Mouse (Mus musculus) natural killer cell, adult 2 months (primary cell): ENCODE measurements at regions not wholly inside any gene's neighbourhood (a gene's known extent, or its start where the extent isn't known, plus 50 kb on each side); places are given as distances from the start of the nearest gene placed in this dataset.
A peak's percentile ranks its signal among the peaks of the same experiment; 100 is the strongest.

ENCODE experiments used
- DNase-seq, 2 experiments: peaks; one replicate each; pipeline ENCODE4 v3.0.0; 2022; ENCODE audit warnings: low spot score in 2 of 2

DNA sequence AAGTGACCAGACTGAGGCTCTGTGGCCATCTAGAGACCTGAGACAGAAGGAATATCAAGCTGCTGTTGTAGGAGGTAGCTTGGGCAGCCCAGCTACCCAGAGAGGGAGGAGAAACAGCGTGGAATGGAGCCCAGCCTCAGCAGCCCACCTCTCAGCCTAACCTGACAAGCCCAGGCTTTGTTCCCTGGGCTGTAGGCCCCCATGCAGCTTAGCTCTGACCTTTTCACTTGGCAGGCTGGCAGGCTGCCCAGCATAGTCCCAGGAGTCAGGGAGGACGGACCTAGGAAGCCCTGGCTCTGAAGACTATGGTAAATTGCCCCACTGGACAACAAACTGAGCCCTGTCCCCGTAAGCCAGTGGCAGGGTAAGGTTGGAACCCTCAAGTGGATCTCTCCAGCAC, 141.8 kb upstream of the Csf3r start:
- no peak for DNase-seq

DNA sequence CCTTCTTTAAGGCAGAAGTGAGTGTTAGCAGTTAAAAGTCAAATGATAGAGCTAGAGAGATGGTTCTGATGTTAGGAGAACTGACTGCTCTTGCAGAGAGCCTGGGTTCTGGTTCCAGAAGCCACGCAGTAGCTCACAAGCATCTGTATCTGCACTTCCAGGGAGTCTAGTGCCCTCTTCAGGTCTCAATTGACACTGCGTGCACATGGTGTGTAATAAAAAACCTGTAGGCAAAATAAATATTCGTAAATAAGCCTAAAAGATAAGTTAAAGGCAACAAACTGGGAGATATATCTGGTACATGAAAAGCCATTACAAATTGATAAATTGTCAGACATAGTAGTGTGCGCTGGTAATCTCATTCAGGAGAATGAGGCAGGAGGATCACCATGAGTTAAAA, 133.8 kb upstream of the Csf3r start:
- no peak for DNase-seq

- DNase-seq: no peak
These were observed 131.2 kb upstream of the Csf3r start for GRCm38 (mm10) chr4:125893139-125893538.

GRCm38 (mm10) chr4:125897707-125898106, 126.6 kb upstream of the Csf3r start:
- no peak for DNase-seq

DNA sequence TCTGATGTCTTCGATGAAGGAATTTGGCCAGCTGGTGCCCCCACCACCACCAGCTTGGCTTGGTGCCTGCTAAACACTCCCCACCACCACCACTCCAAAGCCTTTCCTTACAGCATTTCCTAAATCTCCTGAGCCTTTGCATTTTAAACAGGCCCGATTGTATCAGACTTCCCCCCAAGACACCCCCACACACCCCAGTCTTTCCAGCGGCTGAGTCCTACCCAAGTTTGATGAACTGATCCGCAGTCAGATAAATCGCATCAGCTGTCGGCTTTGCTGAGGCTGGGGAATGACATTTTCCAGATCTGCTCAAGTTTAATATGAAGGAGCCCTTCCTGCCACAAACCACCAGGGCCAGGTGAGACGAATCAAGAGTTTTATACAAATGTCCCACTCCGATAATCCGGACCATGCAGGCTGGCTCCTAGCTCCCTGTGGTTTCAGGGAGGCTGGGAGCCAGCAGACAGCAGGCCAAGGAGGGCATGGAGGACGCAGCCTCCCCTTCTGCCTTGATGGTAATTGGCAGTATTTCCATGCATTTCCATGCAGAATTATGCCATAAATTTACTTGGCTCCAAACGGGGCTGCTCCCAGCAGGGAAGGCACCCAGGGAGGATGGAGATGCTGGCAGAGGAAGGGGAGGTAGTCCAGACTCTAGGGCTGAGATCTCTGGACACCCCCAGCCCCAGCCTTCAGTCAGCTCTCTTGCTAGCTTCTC, 125.6 kb upstream of the Csf3r start:
- no peak for DNase-seq

- no peak for DNase-seq
These were observed 122.6 kb upstream of the Csf3r start for GRCm38 (mm10) chr4:125901546-125902276.

GRCm38 (mm10) chr4:125906296-125906695, 118.1 kb upstream of the Csf3r start:
- DNase-seq: no peak

GRCm38 (mm10) chr4:125908901-125909300, 115.4 kb upstream of the Csf3r start:
- no peak for DNase-seq

DNA sequence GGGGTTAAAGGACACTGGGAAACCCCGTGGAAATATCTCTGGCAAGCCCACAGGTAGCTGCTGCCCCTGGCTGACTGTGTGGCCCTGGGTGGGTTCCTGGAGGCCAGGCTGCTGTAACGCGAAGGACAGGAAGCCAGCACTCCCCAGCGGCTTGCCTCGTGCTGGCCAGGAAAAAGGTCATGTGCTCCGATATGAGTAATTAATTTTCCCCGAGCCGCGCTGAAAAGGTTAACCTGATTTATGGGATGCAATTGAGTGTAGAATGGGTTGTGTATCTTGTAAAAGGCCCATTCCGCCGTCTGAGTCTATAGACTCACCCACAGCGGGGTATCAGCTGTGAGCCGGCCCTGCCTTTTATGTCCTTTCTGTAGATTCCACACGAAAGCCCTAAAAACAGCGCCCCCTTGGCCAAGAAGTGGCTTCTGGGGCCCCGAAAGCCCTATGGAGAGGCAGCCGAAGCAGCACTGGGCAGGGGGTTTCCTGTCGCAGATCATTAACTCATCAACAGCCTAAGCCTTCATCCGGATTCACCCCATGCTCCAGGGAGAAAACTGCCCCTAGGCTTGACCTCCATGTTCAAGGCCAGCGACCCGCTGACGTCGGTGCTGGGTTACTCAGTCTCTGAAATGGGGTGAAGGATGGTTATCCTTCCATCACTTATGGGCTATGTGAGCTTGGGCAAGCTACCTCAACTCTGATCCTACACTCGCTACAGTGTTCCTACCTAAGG, 112.6 kb upstream of the Csf3r start:
- DNase-seq: no peak

- DNase-seq: peak; percentile 9 to 34
These were observed 111.8 kb upstream of the Csf3r start for GRCm38 (mm10) chr4:125912444-125913049.

DNA sequence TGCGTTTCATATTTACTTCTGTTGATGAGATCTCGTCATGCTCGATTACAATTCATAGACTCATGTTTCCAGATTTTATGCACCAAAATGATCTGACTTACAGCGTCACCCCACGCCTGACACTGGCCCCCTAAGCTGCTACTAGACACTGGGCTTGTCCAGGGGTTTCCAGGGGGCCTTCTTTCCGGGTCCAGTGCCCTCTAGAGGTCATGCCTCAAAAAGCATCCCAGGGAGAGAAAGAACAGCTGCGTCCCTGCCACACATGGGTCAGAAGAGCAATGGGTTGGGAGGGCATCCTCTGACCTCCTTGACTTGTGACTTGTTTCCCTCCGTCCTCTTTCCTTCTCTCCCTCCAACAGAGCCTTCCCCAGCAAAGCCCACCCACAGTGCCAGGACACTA, 109.2 kb upstream of the Csf3r start:
- DNase-seq: no peak

DNA sequence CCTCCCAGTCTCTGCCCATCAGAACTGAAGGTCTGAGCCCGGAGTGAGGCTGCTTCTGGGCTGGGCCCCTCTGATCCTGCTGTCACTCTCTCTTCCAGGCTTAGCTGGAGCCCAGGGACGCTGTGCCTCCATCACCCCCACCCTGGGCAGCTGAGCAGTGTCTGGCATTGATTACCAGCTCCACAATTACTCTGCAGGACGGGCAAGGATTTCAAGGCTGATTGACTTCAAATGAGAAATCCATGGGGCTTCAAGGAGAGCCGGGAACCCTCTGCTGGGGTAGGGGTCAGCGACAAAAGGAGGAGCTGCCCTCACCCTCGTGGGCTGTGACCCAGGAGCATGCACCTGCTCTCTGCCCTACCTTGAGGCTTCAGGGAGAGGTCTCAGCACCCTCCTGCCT, 107.1 kb upstream of the Csf3r start:
- DNase-seq: no peak

- peak in 1 of 2 experiments; percentile 4 for DNase-seq
These were observed 102.6 kb upstream of the Csf3r start for GRCm38 (mm10) chr4:125921550-125922316.

- no peak for DNase-seq
These were observed 102.0 kb upstream of the Csf3r start for GRCm38 (mm10) chr4:125922317-125922878.

DNA sequence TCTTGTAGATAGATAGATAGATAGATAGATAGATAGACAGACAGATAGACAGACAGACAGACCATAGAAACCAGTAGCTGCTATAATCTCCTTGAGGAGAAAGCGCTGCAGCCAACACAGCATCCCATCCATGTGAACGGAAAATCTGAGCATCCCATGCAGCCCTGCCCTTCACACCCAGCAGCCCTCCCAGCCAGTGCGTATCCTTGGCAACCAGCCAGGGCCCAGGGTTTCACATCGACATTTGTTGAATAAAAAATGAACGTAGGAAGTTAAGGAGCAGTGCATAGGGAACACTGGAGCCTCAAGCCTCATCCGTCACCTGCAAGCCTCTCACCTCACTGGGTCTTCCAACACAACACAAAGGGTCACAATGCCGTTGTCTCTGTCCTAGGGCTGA, 101.1 kb upstream of the Csf3r start:
- no peak for DNase-seq

- no peak for DNase-seq
These were observed 96.2 kb upstream of the Csf3r start for GRCm38 (mm10) chr4:125928196-125928595.

DNA sequence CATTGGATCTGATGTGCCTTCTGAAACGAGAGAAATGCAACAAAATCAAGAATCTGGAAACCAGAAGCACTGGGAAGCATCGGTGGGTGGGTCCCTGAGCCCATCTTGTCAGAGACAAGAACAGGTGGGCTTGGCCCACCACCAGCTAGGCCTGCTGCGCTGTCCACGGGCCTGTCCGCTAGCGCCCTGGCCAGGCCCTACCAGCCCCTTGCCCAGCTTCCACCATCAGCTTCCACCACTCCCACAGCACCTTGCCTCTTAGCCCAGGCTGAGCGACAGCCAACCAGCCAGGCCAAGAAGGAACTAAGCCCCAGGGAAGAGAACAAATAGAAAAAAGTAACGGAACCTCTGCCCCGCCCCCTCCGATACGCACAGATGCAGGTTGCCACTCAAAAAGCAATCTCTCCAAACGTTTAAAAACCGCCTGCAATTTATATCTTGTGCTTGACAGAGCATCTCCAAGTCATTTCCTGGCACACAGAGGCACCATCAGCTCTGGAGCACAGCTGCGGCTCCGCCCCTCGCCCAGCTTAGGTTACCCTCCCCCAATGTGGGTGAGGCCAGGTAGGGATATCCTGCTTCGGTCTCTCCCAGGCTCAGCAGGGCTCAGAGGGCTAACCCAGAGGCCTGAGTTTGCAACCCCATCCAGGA, 95.1 kb upstream of the Csf3r start:
- peak in 1 of 2 experiments; percentile 8 for DNase-seq

DNA sequence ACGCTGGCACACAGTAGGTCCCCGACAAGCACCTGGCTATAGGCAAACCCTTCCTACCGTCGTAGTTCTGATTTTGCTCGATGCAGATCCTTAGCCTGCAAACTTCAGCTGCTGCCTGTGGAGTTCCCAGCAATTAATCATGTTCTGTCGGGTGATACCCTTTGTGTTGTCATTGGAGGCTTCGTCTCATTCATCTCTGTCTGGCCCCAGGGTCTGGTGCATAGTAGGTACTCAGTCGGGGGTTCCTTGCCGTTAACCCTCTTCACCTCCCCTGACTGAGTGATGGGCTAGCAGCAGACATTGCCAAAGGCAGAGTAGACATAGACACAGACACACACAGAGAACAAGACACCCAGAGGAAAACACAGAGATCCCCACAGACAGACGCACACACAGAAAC, 93.6 kb upstream of the Csf3r start:
- no peak for DNase-seq

- DNase-seq: no peak
These were observed 93.0 kb upstream of the Csf3r start for GRCm38 (mm10) chr4:125931321-125931720.

- DNase-seq: no peak
These were observed 92.2 kb upstream of the Csf3r start for GRCm38 (mm10) chr4:125932036-125932756.
